Mouse (Mus musculus) cerebellum, postnatal 10 days (tissue): ENCODE measurements around the gene Tmem205.

Experiments used
- DNase-seq, 2 experiments: peaks; one replicate each; pipeline ENCODE4 v3.0.0; 2021; ENCODE audit warnings: mixed read lengths in 2 of 2

Gene Tmem205

GRCm38 (mm10) chr9:21927208-21927753 is at the start of gene Tmem205, which contains the start of gene Ccdc159:
Tmem205 (minus strand) TSS chr9:21927556.
Ccdc159 (plus strand) TSS chr9:21927471.
- peak; percentile 92 to 95 for DNase-seq

- DNase-seq: peak; percentile 59 to 63
These were observed 49.3 kb upstream of the Tmem205 start for GRCm38 (mm10) chr9:21976626-21977175.

- no peak for DNase-seq
These were observed 41.9 kb upstream of the Tmem205 start for GRCm38 (mm10) chr9:21969304-21969703.

DNA sequence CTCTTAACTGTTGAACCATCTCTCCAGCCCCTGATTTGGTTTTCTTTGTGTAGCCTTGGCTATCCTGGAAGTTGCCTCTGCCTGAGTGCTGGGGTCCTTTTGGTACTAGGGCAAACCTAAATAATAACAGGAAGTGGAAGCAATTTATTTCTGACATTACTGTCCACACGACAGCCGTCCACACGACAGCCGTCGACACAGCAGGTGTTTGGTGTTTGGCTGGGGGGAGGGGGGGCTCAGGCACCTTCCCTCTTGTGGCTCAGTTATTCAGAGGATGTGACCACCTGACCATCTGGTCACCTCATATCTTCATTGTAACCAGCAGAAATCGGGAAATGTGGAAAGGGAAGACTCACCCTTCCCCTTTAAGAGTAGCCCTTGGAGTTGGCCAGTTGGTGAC is 41.5 kb upstream of the Tmem205 start:
- DNase-seq: no peak

GRCm38 (mm10) chr9:21963417-21963816 is 36.1 kb upstream of the Tmem205 start, which contains the start of gene Epor:
Epor (minus strand) TSS chr9:21963506.
- DNase-seq: peak; percentile 49 to 53

- peak; percentile 66 to 69 for DNase-seq
These were observed 35.2 kb upstream of the Tmem205 start for GRCm38 (mm10) chr9:21962416-21963059.

- peak; percentile 58 to 66 for DNase-seq
These were observed 34.7 kb upstream of the Tmem205 start for GRCm38 (mm10) chr9:21962010-21962409.

DNA sequence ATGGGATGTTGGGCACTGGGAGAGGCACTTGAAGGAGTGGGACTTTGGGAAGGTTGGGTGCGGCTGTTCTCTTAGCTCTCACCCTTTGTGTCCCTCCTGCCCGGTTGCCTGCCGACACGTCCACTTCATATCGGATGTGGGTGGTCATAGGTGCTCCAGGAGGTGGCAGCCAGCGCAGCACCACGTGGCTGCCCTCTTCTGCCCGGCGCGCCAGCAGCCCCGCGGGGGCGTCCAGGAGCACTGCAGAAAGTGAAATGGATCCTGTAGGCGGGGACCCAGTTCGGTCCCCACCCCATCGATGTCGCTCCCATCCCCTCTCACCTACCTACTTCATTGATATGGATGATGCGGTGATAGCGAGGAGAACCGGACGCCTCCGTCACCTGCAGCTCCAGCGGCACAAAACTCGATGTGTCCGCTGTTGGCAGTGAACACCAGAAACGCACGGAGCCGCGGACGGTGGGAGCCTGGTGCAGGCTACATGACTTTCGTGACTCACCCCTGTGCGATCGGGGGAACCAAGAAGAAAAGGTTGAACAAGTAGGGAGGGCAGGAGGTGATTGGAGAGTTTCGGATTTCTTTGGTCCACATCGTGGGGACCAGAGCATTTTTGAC is 34.1 kb upstream of the Tmem205 start:
- DNase-seq: peak; percentile 36 to 41

DNA sequence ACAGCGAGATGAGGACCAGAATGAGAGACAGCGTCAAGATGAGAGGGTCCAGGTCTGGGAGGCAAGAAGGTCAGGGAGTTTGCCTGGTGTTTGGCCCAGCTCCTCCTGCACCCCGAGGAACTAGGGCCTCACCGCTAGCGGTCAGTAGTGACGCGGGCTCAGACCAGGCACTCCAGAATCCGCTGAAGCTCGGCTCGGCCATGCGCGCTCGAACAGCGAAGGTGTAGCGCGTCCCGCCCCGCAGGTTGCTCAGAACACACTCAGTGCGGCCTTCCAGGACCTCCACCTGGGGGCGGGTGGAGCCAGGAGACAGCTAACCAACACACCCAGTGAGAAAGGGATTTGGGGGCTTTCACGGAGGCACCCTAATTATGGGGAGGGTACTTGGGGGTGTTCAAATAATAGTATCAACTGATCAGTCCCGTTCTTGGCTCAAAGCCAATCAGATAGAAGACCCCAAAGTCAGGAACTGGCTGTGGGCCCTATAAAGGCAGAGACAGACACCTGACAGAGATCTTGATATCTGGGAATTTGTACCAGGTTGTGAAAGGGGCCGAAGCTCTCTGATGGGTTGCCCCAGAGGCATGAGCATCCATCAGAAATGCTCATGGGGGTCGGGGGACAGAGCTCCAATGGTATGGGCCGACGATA is 33.3 kb upstream of the Tmem205 start:
- DNase-seq: peak in 1 of 2 experiments; percentile 46

GRCm38 (mm10) chr9:21960135-21960534 is 32.8 kb upstream of the Tmem205 start:
- no peak for DNase-seq

DNA sequence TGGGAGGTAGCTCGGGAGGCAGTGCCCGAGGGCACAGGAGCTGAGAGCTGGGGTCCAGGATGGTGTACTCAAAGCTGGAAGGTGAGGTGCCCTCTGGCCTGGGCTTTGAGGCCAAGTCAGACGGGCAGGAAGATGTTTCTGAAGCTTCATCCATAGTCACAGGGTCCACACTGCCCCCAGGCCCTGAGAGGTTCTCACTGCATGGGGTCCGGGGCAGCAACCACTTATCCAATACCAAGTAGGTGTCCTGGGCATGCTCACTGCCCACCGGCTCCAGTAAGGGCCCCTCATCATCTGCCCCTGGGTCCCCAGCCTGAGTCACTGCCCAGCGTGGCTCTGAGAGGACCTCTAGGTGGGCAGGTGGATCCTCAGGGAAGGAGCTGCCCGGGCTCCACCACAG is 31.9 kb upstream of the Tmem205 start:
- DNase-seq: no peak

DNA sequence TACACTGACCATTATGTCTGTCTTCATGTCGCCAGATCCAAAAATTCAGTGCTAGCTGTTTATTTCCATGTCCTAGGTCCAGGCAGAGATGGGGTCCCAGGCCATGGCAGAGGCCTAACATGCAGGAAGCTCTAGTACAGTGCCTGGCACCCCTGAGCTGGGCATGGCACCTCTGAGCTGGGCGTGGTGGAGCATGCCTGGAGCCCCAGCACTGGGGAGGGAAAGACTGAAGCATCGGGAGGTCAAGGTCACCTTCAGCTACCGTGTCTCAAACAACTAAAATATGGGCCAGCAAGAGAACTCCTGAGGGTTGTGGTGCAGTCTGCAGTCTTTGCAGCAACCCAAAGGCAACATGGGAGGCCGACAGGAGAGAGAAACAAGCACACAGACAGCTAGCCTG is 31.0 kb upstream of the Tmem205 start:
- no peak for DNase-seq

- peak; percentile 99 for DNase-seq
These were observed 28.4 kb upstream of the Tmem205 start, which contains the start of gene Swsap1 for GRCm38 (mm10) chr9:21955570-21956281. Swsap1 (plus strand) TSS chr9:21955755.

DNA sequence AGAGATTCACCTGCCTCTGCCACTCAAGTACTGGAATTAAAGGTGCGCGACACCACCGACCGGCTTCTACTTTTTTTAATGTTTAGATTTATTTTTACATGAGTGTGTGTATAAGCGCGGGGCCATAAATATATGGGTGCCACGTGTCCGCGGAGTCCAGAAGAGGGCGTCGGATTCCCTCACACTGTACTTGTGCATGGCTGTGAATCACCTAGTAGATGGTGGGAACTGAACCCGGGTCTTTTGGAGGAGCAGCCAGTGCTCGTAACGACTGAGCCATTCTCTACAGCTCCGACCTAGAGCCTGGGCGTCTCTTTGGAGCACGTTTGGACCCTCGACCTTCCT is 27.8 kb upstream of the Tmem205 start:
- DNase-seq: no peak

DNA sequence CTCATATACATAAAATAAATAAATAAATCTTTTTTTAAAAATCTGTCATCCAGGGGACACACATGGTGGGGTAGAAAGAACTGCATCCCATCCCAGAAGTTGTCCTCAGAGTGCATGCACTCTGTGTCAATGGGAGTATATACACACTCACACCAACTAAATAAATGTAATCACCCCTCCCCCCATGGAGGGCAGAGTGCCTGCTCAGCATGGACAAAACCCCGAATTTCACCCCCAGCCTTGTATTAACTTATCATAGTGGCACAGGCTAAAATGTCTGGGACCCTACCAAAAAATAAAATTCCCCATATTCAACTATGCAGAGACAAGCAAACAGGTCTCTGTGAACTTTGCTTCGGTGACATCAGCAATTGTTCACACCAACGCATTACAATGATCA is 27.3 kb upstream of the Tmem205 start:
- DNase-seq: peak in 1 of 2 experiments; percentile 35

DNA sequence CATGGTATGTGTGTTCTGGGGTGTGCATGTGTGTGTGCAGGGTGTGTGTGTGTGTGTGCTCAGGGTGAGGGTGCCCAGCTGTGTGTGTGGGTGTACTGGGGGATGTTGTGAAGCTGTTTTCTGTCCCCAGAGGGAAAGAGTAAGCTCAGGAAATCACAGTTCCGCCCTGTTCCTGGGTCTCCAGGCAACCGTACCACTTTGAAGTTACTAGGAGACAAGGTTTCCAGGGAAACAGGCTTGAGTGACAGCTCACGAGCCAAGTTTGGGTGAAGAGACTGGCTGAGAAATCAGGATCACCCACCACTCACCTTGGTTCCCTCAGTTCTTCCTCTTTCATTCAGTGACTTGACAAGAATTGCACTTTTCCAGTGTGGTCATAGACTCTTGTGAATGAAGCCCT is 26.2 kb upstream of the Tmem205 start:
- no peak for DNase-seq

- peak in 1 of 2 experiments; percentile 55 for DNase-seq
These were observed 24.6 kb upstream of the Tmem205 start for GRCm38 (mm10) chr9:21951977-21952376.

- no peak for DNase-seq
These were observed 23.0 kb upstream of the Tmem205 start for GRCm38 (mm10) chr9:21950322-21950721.

DNA sequence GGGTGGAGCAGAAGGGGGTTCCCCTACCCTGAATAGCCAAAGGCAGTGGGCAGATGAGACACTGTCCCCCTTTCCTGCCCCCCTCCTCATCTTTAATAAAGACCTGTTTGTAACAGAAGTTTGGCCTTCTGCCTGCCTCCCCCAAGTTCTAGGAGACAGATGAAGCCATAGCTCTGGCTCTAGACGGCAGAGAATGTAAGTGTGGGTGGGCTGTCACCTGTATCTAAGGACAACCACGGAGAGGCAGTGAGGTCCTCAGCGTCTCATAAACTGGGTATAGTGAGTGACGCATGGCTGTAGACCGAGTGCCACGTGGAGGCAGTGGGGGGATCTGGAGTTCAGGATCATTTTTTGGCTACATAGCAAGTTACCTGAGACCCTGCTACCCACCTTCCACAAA is 21.4 kb upstream of the Tmem205 start:
- DNase-seq: no peak

- DNase-seq: no peak
These were observed 20.8 kb upstream of the Tmem205 start for GRCm38 (mm10) chr9:21948146-21948545.

- no peak for DNase-seq
These were observed 20.3 kb upstream of the Tmem205 start for GRCm38 (mm10) chr9:21947540-21948130.

- peak in 1 of 2 experiments; percentile 55 for DNase-seq
These were observed 16.9 kb upstream of the Tmem205 start for GRCm38 (mm10) chr9:21944267-21944666.
